Mouse (Mus musculus): ENCODE measurements at regions not wholly inside any gene's neighbourhood (a gene's known extent, or its start where the extent isn't known, plus 50 kb on each side); places are given as distances from the start of the nearest gene placed in this dataset.

DNA sequence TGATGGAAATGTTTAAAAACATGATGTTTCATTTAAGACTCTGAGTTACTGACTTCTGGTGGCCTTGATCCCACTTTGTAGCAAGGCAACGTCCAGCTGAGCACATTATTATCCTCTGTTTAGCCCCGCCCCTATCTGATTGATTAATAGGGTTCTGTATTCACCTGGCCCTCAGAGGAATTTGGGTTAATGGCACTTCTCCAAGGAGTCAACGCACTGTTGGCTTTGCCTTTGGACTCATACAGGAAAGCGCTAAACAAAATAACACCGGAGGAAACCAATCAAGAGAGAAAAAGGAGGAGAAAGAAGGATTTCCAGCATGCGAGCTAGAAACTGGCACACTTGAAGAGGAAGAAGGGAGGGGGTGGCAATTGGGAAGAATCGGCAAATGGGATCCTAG lies 497.1 kb downstream of the Nedd1 start:
- TF ChIP-seq POLR2A (IDR thresholded peaks at IDR 0.05; ENCODE audit: low read depth, low read length): no peak
- TF ChIP-seq CTCF (IDR thresholded peaks at IDR 0.05; ENCODE audit: borderline replicate concordance, insufficient read depth, low read length): no peak
